Comparison of ENCODE assay signal across 9 mouse cellular contexts in genomic region chr15:103284066-103284465, GRCm38 (mm10). TPM values are rescaled to one million over a fixed set of nuclear protein-coding genes. Genes with fewer than 3 reads are reported as not detected.
DNase-seq lines count a peak whose midpoint lies in the region; ATAC-seq and TF ChIP-seq lines count a peak whose summit lies in the region.
"Had no signal": no experiment of that assay in that cellular context is flagged by ENCODE, and none has a peak within 500 bp of the region (broad histone marks: within the 10 kb centered on the region; RNA-seq: fewer than 3 reads in every experiment).

No protein-coding gene starts in this region.

- peak; percentile 77 for TF ChIP-seq CTCF in kidney, postnatal 0 days (IDR thresholded peaks at IDR 0.05; ENCODE audit: low read depth)

- intact Hi-C loops in heart, postnatal 36 days (cut with DNase I), result loop anchor here (2.0 to 5.0 kb wide), 3 partner anchors 23 to 102 kb away; no protein-coding TSS in a partner anchor

- no peak overlapping the region for H3K9ac ChIP-seq in kidney, postnatal 0 days (ENCODE audit: low read depth, low read length)

- ATAC-seq in kidney, postnatal 0 days (replicated peaks; ENCODE audit: low FRiP score, low read depth), result no peak
- ATAC-seq in neutrophil, adult 5-6 weeks (ENCODE audit: extremely low read depth, insufficient number of reproducible peaks, low FRiP score, poor library complexity, severe bottlenecking), result peak; percentile 53; the same call in 1 of the 2 replicates
- ATAC-seq in erythroid progenitor cell, adult 5-6 weeks (replicated peaks; ENCODE audit: low FRiP score, poor library complexity, severe bottlenecking), result no peak

- no peaks in the 10 kb centered on the region for H3K9me3 ChIP-seq in kidney, postnatal 0 days (replicated peaks; ENCODE audit: low read length)

- DNase-seq in adrenal gland, adult (ENCODE audit: inconsistent age in 2 of 2, low spot score in 1 of 2), result peak; percentile 53 to 86
- DNase-seq in adrenal gland, adult 8-10 months, result no peak
- DNase-seq in kidney, postnatal 0 days (ENCODE audit: low spot score), result peak; percentile 59
- no peak for DNase-seq in kidney, adult 11 months
- DNase-seq in ZHBTc4 (ENCODE audit: low read depth, low spot score), result peak; percentile 78
- DNase-seq in heart, postnatal 36 days, result peak; percentile 31 to 53

- H3K4me1 ChIP-seq in kidney, postnatal 0 days (replicated peaks; ENCODE audit: insufficient read depth, low read length), result 0 out of 2 replicates have a peak, but pooled peaks cover 3% of the 10 kb centered on the region

- WGBS in kidney, postnatal 0 days, result 61% methylated on average over 3 of the region's 3 CpGs

- no peak overlapping the region for H3K4me2 ChIP-seq in kidney, postnatal 0 days (ENCODE audit: low read length)

- H3K36me3 ChIP-seq in kidney, postnatal 0 days (ENCODE audit: insufficient read depth, low read length), result no peaks in the 10 kb centered on the region

- no peak overlapping the region for H3K4me3 ChIP-seq in kidney, postnatal 0 days (replicated peaks; ENCODE audit: low read depth, low read length)

- H3K27ac ChIP-seq in kidney, postnatal 0 days, result no peak overlapping the region

- no peaks in the 10 kb centered on the region for H3K27me3 ChIP-seq in kidney, postnatal 0 days (ENCODE audit: insufficient read depth, low read length)

RNA-seq across cellular contexts. Expression of gene Copz1, which starts 11.6 kb away (rescaled TPM):
- 100 to 1,000 TPM; 156 to 167 (median 161) TPM for total RNA-seq in adrenal gland, adult 8-10 months (2022)
- polyA plus RNA-seq in kidney, postnatal 0 days (2015; fragmentation: Nextera tagmentation; extraction: Ambion mirVana), result 237 and 263 TPM in 2 replicates
- 10 to 100 TPM; 56.6 to 56.9 TPM for total RNA-seq in heart, postnatal 36 days (2021)
- 47.4 and 48.1 TPM in 2 replicates for total RNA-seq in neutrophil, adult 5-6 weeks (2017)
- total RNA-seq in erythroid progenitor cell, adult 5-6 weeks (2015; ENCODE audit: low replicate concordance), result 158 and 167 TPM in 2 replicates
- 37.6 and 42.4 TPM in 2 replicates for total RNA-seq in erythroid progenitor cell, adult 5-6 weeks (2017; ENCODE audit: low replicate concordance)

RNA-seq across cellular contexts. Expression of gene Nfe2, which starts 25.9 kb away (rescaled TPM):
- under 1 TPM in 3 of 4 experiments, not detected in 1; 0.24 to 0.44 (median 0.37) TPM for total RNA-seq in adrenal gland, adult 8-10 months (2022)
- polyA plus RNA-seq in kidney, postnatal 0 days (2015; fragmentation: Nextera tagmentation; extraction: Ambion mirVana), result 1.9 and 2.8 TPM in 2 replicates
- under 1 TPM; 0.67 to 0.73 TPM for total RNA-seq in heart, postnatal 36 days (2021)
- total RNA-seq in neutrophil, adult 5-6 weeks (2017), result 195 and 199 TPM in 2 replicates
- 368 and 436 TPM in 2 replicates for total RNA-seq in erythroid progenitor cell, adult 5-6 weeks (2015; ENCODE audit: low replicate concordance)
- total RNA-seq in erythroid progenitor cell, adult 5-6 weeks (2017; ENCODE audit: low replicate concordance), result 353 and 370 TPM in 2 replicates

RNA-seq across cellular contexts. Expression of gene Gpr84, which starts 26.3 kb away (rescaled TPM):
- not detected for total RNA-seq in adrenal gland, adult 8-10 months (2022)
- 0.47 and 0.65 TPM in 2 replicates for polyA plus RNA-seq in kidney, postnatal 0 days (2015; fragmentation: Nextera tagmentation; extraction: Ambion mirVana)
- total RNA-seq in heart, postnatal 36 days (2021), result not detected
- 0.49 TPM in 1 of 2 replicates, not detected in the other for total RNA-seq in neutrophil, adult 5-6 weeks (2017)
- total RNA-seq in erythroid progenitor cell, adult 5-6 weeks (2015; ENCODE audit: low replicate concordance), result 0.72 TPM in 1 of 2 replicates, not detected in the other
- total RNA-seq in erythroid progenitor cell, adult 5-6 weeks (2017; ENCODE audit: low replicate concordance), result 3.9 TPM in 1 of 2 replicates, not detected in the other
- total RNA-seq: heart, adult 18-20 months had no signal

RNA-seq across cellular contexts. Expression of gene Hnrnpa1, which starts 43.8 kb away (rescaled TPM):
- 100 to 1,000 TPM; 151 to 278 (median 211) TPM for total RNA-seq in adrenal gland, adult 8-10 months (2022)
- polyA plus RNA-seq in kidney, postnatal 0 days (2015; fragmentation: Nextera tagmentation; extraction: Ambion mirVana), result 705 and 720 TPM in 2 replicates
- 100 to 1,000 TPM; 140 to 154 TPM for total RNA-seq in heart, postnatal 36 days (2021)
- 345 and 352 TPM in 2 replicates for total RNA-seq in neutrophil, adult 5-6 weeks (2017)
- total RNA-seq in erythroid progenitor cell, adult 5-6 weeks (2015; ENCODE audit: low replicate concordance), result 198 and 238 TPM in 2 replicates
- 338 and 377 TPM in 2 replicates for total RNA-seq in erythroid progenitor cell, adult 5-6 weeks (2017; ENCODE audit: low replicate concordance)

RNA-seq across cellular contexts. Expression of gene Cbx5, which starts 44.5 kb away (rescaled TPM):
- 100 to 1,000 TPM in 1 of 4 experiments, 10 to 100 TPM in 3; 74.3 to 104 (median 93.3) TPM for total RNA-seq in adrenal gland, adult 8-10 months (2022)
- 62.0 and 68.2 TPM in 2 replicates for polyA plus RNA-seq in kidney, postnatal 0 days (2015; fragmentation: Nextera tagmentation; extraction: Ambion mirVana)
- 10 to 100 TPM; 54.2 to 58.7 TPM for total RNA-seq in heart, postnatal 36 days (2021)
- total RNA-seq in neutrophil, adult 5-6 weeks (2017), result 22.6 and 25.5 TPM in 2 replicates
- total RNA-seq in erythroid progenitor cell, adult 5-6 weeks (2015; ENCODE audit: low replicate concordance), result 181 and 243 TPM in 2 replicates
- total RNA-seq in erythroid progenitor cell, adult 5-6 weeks (2017; ENCODE audit: low replicate concordance), result 214 and 236 TPM in 2 replicates

Comparison
In these comparisons a context has a peak if more than half of its experiments do, and no peak if none do; other contexts are left out.
1. DNase-seq: peak in adrenal gland, adult (2 of 2), kidney, postnatal 0 days (single experiment), ZHBTc4 (single experiment) and heart, postnatal 36 days (2 of 2); none in adrenal gland, adult 8-10 months (single experiment) and kidney, adult 11 months (single experiment).
2. RNA of gene Nfe2, which starts 25.9 kb away (total RNA-seq): 353 to 436 TPM in erythroid progenitor cell, adult 5-6 weeks and 195 to 199 TPM in neutrophil, adult 5-6 weeks; 0.67 to 0.73 TPM in heart, postnatal 36 days and 0.24 to 0.44 TPM in adrenal gland, adult 8-10 months; every median in the first group is over 100 times any median in the second.